Mouse (Mus musculus) thymus, postnatal 14 days (tissue): ENCODE measurements around the gene Usp49.
A peak's percentile ranks its signal among the peaks of the same experiment; 100 is the strongest.

Source experiments
- DNase-seq: peaks from one replicate; pipeline ENCODE4 v3.0.0; 2021

Usp49 gene

DNA sequence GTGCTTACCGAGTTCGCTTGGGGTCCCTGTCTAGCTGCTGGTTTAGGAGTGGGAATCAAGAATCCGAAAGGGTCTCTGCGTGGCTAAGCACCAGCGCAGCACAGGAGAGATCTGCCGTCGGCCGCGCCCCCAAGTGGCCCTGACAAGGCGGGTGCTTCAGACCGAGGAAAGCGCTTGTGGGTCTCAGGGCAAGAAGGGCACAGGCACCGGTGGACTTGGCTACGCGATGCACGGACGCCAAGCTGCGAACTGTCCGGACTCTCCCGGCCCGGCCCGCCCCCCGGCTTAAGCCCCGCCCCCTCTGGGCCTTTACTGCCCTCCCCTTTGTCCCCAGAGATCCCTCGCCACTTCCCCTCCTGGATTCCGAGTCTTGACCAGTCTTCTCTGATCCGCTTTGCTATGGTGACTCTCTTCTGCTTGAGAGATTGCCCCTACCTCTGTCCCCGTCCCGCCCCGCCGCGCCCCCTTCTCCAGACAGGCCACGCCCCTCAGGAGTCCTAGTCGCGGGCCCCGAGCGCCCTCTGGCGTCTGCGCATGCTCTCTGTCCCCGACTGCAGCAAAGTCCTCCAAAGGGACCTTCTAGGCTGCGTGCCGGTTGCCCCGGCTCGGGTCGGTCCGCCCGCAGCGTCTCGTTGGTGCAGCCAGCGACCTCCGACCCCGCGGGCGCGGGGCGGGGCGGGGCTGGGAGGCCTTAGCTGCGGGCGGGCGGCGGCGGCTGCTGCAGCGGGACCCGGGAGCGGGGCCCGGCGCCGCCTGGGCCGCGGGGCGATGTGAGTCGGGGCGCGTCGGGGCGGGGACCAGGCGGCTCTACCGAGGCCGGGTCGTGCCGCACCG, 64.2 kb downstream of the Usp49 start, which contains the start of gene Prickle4:
Gene Prickle4 (minus strand): TSS at position 234 of the 834 bp plus-strand sequence.
- peak; percentile 97 for DNase-seq

DNA sequence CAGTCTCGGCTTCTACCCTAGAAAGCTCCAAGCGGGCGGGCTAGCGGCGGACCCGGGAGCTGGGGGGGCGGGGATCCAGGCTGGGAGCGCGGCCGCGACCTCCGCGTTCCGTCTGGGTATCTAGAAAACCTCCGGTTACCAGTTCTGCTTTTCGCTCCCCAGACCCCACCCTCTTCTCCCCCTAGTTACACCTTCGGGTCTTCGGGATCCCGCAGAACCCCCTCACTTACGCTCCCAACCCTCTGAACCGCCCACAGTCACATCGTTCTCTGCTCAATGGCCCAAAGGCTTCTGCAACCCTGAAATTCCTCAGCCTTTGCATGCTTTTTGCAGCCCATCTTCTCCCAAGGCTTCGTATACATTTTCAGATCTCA, 64.8 kb downstream of the Usp49 start:
- DNase-seq: no peak

DNA sequence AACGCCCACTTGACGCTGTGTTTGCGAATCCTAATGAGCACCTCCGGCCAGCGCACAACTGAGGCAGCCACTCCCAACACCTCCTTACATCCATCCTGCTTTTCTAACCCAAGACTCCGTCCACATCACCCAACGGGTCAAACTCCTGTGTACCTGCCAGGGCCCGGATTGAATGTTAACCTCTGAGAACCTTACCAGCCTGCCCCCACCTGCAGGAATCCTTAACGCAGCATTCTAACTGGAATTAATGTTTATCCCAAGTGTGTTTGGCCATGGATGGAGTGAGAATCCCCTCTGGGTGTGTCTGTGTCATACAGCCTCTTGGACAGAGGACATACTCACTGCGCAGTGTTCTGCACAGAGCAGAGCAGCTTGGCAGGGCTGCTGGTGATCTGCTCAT, 67.7 kb downstream of the Usp49 start:
- DNase-seq: no peak

DNA sequence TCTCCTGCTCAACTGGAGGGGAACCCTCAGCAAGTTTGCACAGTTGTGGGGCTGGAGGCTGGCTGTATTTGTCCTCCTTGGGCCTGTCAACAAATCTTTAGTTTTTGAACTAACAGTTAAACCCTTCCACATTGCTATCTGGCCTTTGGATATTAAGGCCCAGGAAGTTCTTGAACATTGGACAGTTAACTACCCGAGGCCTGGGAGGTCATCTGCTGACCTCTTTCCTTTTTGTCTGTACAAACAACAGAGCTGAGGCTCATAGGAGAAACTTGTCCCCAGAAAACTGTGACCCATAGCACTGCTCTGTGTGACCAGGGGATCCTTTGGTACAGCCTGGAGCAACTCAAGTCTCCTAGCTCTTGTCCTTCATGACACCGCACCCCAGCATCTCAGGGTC, 68.6 kb downstream of the Usp49 start:
- no peak for DNase-seq

DNA sequence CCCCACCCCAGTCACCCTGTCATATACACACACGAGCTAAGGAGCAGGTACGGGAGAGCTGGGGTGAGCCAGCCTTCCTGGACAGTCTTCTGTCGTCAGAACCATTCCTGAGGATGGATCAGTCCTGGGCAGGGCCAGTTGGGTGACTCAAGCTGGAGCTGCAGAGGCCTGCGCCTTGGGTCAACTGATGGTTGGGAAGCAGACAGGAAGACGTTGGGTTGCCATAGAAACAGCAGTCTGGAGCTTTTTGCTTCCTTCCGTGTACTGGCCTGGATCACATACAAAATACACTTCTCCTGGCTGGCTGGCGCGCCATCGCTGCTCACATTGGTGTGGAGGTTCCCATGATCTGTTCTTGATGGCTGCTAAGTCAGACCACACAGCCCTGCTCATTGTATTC, 71.3 kb downstream of the Usp49 start:
- DNase-seq: no peak

DNA sequence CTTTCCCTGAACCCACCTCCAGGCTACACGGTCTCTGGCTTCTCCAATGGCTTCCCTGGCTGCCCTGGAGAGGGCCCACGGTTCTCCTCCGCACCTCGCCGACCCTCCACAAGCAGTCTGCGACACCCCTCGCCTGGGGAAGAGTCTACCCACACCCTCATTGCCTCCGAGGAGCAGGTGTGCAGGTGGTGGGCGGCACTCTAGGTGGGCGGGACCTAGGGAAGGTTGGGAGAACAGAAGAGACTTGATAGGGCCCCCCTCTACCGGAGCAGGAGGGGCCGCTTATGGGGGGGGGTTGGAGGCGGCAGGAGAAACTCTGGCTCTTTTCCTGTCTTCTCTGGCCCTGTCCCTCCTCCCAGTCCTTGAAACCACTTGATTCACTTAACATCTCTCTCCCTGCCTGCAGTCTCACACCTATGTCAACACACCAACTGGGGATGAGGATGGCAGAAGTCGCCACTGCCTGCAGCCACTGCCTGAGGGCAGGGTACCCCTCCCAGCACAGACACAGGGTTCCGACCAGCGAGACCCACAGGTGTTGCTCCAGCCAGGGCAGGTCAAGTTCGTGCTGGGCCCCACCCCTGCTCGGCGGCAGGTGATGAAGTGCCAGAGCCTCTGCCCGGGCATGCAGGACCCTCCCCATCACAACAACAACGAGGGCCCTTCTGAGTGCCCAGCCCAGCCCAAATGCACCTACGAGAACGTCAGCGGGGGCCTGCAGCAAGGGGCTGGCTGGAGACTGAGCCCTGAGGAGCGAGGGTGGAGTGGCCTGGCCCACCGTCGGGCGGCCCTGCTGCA, 72.3 kb downstream of the Usp49 start:
- no peak for DNase-seq

DNA sequence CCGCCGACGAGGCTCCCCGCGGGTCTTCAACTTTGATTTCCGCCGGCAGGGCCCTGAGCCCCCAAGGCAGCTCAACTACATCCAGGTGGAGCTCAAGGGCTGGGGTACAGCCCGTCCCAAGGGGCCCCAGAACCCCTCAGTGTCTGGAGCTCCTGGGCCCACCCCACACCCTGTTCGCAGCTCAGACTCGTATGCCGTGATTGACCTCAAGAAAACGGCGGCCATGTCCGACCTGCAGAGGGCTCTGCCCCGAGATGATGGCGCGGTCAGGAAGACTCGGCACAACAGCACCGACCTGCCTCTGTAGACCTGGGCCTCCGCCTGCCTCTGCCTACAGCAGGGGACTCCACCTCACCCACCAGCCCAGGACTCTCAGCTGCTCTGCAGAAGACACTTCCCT, 73.1 kb downstream of the Usp49 start:
- no peak for DNase-seq

DNA sequence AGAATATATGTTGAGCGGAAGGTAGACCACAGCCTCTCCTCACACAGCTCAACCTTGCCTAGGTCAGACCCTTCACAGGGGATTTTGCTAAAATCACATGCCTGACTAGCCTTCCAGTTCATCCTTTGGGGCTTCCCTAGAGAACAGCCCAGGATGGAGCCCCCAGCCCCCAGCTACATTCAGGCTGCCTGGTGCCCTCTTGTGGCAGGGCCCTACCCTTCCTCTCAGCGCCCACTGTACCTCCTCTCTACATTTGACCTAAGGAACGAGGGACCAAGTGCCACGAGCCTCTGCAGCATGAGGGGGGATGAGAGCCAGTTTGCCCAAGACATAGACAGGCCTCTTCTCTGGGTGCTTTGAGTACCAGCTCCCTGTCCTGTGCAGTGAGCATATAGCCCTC, 74.2 kb downstream of the Usp49 start:
- DNase-seq: peak; percentile 26

DNA sequence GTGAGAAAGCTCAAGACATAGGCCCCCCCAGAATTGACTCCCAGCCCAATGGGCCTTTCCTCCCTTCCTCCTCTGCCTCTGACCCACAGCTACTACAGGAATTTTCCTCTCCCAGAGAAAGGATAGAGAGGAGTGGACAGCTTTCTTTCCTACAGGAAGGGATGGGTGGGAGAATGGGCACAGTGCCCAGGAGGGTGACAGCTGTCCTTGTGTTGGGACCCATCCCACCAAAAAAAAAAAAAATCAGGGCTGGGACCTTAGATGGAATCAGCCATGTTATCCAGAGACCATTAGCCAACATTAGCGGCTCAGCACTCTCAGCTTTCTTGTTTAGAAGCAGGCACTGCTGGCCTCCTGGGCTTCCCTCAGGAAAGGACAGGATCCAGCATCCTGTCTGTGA, 75.7 kb downstream of the Usp49 start:
- no peak for DNase-seq

DNA sequence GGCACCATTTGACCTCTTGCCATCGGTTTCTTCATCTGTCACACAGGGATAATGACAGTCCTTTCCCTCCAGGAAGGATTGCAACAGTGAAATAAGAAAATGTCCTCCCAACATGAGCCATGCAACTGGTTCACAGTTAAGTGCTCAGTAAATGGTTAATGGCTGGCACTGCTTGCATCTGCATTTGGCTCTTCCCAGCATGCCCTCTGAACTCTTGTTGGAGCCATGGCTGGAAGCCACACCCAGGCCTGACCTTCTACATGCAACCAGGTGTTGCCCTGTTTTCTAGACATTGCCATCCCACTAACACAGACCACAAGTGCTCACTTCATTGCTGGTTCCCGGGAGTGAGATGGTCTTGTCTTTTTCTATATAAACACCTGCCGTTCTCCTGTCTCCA, 77.5 kb downstream of the Usp49 start:
- no peak for DNase-seq

DNA sequence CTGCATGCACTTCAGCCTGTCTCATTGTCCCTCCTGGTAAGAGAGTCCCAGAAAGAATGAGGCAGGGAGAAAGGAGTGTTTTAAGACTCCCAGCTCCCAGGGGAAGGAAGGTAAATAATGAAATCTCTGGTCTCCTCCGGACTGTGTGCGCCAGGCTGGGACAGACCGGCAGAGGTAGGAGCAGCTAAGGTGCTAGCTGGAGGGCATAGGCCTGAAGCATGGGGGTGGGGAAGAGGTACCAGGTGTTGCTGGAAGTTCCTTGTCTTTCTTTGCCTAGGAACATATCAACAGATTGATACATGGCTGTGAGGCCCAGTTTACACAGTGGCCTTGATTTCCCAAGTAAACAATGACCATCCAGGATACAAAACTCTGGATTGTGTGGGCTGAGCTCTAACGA, 78.5 kb downstream of the Usp49 start:
- no peak for DNase-seq

DNA sequence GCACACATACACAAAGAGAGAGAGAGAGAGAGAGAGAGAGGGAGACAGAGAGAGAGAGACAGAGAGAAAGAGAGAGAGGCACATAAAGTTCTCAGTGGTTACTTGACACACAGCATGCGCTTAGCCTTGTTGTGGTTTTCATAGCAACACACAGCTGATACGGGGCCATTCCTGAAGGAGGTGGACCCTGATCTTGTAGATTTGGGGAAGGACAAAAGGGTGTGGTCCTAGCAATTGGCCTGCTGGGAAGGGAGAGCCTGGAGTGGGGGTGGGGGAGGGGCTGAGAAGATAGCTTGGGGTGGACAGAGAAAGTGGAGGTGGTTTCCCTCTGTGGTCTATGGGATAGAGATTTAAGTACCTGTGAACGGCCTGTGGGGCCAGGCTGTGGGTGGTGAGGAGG, 79.5 kb downstream of the Usp49 start:
- no peak for DNase-seq

DNA sequence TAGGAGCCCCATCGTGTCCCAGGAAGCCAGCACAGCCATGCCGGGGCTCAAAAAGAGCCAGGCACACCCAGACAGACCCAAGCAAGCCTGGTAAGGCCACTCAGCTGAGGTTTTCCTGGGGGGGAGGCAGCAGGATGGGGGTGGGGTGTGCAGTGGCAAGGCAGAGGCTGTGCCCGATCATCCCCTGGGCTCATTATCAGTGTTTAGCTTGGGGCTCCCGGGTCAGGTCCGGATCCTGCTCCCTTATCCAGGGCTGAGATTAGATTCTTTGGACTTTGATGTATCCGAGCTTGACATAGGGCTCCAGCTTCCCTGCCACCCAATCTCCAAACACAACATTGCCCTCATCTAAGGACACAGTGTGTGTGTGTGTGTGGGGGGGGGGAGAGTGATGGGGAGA, 81.4 kb downstream of the Usp49 start:
- no peak for DNase-seq

DNA sequence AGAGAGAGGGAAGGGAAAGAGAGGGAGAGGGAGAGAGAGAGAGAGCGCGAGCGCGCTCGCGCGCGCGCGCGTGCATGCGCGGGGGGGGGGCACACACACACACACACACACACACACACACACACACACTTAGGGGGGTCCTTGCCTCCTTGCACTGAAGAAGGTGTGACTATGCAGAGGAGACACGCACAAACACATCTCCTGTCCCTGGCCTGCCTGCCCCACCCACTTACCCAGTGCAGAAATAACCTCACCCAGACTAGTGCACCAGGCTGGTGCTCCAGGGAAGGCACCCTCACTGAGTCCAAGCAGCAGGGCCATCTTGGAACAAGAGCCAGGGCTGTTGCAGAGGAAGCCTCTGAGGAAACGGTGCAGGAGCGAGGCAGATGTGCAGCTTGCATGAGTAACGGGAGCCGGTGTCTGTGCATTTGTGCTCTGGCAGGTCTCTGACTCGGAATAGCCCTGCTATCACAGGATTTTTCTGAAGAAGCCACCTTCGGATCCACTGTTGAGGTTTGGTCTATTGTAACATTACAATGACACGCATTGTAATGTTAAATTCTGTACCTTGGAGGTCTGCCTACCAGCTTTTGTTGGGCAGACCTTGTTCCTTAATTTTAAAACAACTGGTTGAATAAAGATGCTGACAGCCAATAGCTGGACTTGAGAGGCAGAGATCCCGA, 82.5 kb downstream of the Usp49 start:
- no peak for DNase-seq

DNA sequence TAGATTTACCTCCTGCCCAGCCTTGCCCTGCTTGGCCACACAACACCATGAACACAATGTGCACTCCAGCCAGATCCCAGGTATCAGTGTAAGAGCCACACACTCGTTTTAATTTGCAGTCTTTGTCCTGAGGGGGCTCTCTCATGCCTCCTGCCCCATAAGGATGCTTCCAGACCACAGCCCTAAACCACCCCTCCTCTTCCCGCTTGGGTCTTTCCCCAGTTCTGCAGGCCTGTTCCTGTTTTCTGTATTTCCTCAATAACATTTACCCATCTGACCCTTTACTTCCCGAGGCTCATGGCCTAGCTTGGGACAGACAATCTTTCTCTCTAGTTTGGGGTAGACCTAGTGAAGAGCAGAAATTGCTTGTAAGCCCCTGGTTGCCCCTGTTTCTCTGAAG, 84.5 kb downstream of the Usp49 start:
- no peak for DNase-seq

DNA sequence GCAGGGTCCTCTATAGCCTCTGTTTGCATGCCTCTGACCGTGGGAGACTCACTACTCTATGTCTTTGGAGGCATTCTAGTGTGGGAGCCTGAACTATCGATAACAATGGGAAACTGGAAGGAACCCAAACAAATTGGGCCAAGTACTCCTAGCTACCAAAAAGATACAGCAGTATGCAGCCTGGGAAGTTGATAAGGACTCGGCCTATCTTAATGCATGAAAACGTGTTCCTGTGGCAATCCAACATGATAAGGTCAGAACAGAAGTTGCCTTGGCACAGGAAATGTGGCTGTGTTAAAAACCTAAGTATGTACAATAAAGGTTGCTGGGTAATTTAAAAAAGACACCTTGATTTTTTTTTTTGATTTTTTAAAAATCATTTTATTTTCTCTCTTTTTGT, 90.7 kb downstream of the Usp49 start:
- no peak for DNase-seq

DNA sequence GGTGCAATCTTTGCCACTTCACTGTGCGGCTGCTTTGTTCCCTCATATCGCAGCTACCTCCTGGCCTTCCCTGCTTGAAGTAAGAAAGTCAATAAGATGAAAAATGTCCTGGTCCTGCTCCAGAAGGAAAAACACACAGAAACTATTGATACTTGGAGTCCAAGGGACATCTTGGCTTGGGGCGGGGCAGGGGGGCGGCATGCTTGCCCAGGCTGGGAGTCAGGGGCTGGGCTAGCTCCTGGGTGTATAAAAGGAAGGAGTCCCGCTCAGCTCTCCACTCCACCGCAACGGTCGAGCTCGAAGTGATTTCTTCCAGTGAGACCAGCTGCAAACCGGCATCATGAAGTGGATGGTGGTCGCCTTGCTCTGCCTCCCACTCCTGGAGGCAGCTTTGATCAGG, 96.1 kb downstream of the Usp49 start, which contains the start of gene Pgc:
Gene Pgc (plus strand): TSS at position 277 of the 400 bp plus-strand sequence.
- DNase-seq: no peak

DNA sequence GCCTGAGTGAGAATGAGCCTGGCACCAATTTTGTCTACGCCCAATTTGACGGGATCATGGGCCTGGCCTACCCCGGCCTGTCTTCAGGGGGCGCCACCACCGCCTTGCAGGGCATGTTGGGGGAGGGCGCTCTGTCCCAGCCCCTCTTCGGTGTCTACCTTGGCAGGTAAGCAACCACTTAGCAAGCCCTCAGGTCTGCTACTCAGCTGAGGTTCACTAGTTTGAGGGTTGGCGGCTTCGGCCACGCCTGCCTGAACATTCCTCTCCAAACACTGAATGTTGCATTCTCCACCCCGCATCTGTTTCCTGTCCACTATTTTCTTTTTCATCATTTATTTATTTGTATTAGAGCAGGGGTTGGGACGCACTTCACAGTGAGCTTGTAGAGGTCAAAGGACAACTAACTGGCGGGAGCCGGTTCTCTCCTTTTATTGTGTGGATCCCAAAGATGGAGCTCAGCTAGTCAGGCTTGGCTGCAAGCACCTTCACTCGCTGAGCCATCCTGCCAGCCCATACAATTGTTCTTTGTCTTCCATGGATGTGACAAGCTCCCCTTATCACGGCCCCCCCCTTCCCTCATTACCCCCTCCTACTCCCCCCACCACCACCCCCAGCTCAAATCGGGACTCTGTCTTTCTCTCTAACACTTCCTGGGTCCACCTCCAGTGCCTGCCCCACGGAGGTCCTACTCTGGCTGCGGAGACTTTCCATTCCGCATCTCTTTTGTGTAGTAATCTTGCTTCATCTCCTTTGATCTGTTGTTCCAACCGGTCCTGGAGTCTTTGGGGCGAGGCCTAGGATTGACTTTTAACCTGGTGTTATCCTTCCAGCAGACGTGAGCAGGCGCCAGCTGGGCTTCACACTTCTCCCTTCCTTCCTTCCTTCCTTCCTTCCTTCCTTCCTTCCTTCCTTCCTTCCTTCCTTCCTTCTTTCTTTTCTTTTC, 100.4 kb downstream of the Usp49 start:
- DNase-seq: no peak

DNA sequence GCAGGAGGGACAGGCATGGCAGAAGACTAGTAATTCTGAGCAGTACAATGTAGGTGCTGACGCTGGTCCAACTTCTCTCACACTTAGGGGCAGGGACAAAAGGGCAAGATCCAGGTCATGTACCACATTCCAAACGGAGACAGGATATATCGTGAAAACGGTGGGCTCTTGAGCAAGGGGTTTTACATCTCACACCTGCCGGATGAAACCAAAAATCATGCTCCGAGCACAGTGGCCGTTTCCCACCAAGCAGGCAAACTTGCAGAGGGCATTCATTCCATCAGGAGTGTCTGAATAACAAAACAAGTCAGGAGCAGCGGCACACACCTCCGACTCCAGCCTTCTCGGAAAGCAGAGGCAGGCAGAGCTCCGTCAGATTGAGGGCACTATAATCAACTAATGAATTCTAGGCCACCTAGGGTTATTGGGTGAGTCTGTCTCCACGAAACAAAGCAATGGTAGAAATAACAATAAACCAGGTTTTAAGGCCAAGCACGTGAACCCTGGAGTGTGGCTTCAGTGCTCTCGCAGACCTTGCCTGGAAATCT, 105.1 kb downstream of the Usp49 start:
- no peak for DNase-seq
